Mouse (Mus musculus): ENCODE measurements around the gene Klk1.

GRCm38 (mm10) chr7:44240712-44241111, 15.6 kb downstream of the Klk1 start:
- TF ChIP-seq CTCF (conservative IDR thresholded peaks at IDR 0.05; ENCODE audit: low read length) (no peak), POU5F1 (IDR thresholded peaks at IDR 0.05; ENCODE audit: borderline replicate concordance, low read length) (no peak)
